Comparison of ENCODE assay signal across 8 mouse cellular contexts in the genomic region with DNA sequence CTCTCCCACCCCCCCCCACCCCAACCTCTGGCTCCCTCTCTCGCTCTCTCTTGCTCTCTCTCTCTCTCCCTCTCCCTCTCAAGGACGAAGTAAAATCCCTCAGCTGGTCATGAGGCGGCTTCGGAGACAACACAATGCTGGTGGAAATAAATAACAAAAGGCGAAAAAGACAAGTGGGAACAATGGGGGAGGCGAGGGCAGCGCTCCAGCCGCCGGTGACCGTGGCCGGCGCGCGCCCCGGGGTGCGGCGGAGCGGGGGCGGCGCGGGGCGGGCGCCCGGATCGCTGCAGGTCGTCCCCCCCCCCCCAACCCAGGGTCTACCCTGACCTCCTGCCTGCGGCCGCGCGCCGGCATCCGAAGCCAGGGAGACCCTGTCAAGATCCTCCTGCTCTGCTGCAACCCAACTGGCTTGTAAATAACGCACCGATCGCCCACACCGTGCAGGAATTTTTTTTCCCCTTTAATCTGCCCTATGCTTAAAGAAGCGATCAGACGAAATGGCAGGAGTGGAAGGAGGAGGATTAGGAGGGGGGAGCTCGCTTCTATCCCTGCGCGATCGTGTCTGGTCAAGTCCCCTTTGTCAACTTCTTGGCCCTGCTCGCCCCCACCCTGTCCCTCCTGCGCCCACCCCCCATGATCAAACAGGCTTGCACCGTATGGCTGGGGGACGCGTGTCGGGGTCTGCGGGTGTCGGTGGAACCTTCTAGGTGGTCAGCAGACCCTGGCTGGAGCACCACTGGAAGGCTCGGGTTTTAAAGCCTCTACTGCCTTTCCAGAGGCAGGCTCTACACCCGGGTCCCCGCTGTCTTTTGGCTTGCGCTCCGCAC. TPM values are rescaled to one million over a fixed set of nuclear protein-coding genes. Genes with fewer than 3 reads are reported as not detected.
DNase-seq lines count a peak whose midpoint lies in the region; ATAC-seq and TF ChIP-seq lines count a peak whose summit lies in the region.

No protein-coding gene starts in this region.

- 0 out of 2 replicates have a peak overlapping the region, but pooled peaks have one; percentile 2 for H3K9ac ChIP-seq in ES-E14 (ENCODE audit: insufficient read depth, low read depth, low read length, poor library complexity, severe bottlenecking)
- peak overlapping the region; percentile 72 for H3K9ac ChIP-seq in embryonic facial prominence, embryonic 12.5 days
- H3K9ac ChIP-seq in hindbrain, embryonic 11.5 days (ENCODE audit: low read depth, low read length) = peak overlapping the region; percentile 73
- H3K9ac ChIP-seq in lung, embryonic 16.5 days (ENCODE audit: low read length) = peak overlapping the region; percentile 87

- peak overlapping the region; percentile 96 for H3K4me2 ChIP-seq in embryonic facial prominence, embryonic 12.5 days (replicated peaks)
- peak overlapping the region; percentile 83 for H3K4me2 ChIP-seq in hindbrain, embryonic 11.5 days (replicated peaks; ENCODE audit: low read depth, low read length)
- H3K4me2 ChIP-seq in lung, embryonic 16.5 days (ENCODE audit: low read depth, low read length) = peak overlapping the region; percentile 95

- peak; percentile 54; the same call in 1 of the 2 replicates for ATAC-seq in embryonic facial prominence, embryonic 12.5 days (ENCODE audit: insufficient number of reproducible peaks, insufficient read depth, low FRiP score, low TSS enrichment)
- peak; percentile 68 for ATAC-seq in hindbrain, embryonic 11.5 days (ENCODE audit: low FRiP score)
- peak; percentile 41 for ATAC-seq in lung, embryonic 16.5 days (ENCODE audit: low read depth)

- peaks cover 0 to 3% of the 10 kb centered on the region in 2 experiments; a peak in 2 of 4 replicates for H3K4me1 ChIP-seq in ES-E14 (ENCODE audit: control insufficient read depth in 2 of 2, insufficient read depth in 2 of 2, low read length in 2 of 2, poor library complexity in 1 of 2)
- H3K4me1 ChIP-seq in embryonic facial prominence, embryonic 12.5 days = no peaks in the 10 kb centered on the region; the same call in 1 of the 2 replicates
- peaks cover 2% of the 10 kb centered on the region; the same call in 1 of the 2 replicates for H3K4me1 ChIP-seq in hindbrain, embryonic 11.5 days (replicated peaks; ENCODE audit: control insufficient read depth, insufficient read depth, low read length)
- peaks cover 12% of the 10 kb centered on the region for H3K4me1 ChIP-seq in lung, embryonic 16.5 days (replicated peaks; ENCODE audit: control insufficient read depth, insufficient read depth, low read length)

- no peaks in the 10 kb centered on the region for H3K36me3 ChIP-seq in ES-E14 (ENCODE audit: control insufficient read depth, insufficient read depth, low read length, poor library complexity, severe bottlenecking)
- H3K36me3 ChIP-seq in embryonic facial prominence, embryonic 12.5 days = no peaks in the 10 kb centered on the region
- H3K36me3 ChIP-seq in hindbrain, embryonic 11.5 days (ENCODE audit: control insufficient read depth, insufficient read depth, low read length) = no peaks in the 10 kb centered on the region
- H3K36me3 ChIP-seq in lung, embryonic 16.5 days (ENCODE audit: control insufficient read depth, insufficient read depth, low read length) = no peaks in the 10 kb centered on the region

- H3K9me3 ChIP-seq in ES-E14 (ENCODE audit: control insufficient read depth, insufficient read depth, low read depth, low read length) = no peaks in the 10 kb centered on the region
- H3K9me3 ChIP-seq in embryonic facial prominence, embryonic 12.5 days = no peaks in the 10 kb centered on the region
- H3K9me3 ChIP-seq in hindbrain, embryonic 11.5 days (ENCODE audit: control insufficient read depth, low read length) = no peaks in the 10 kb centered on the region
- H3K9me3 ChIP-seq in lung, embryonic 16.5 days (ENCODE audit: control insufficient read depth, low read length) = no peaks in the 10 kb centered on the region

- in situ Hi-C loops in ES-E14 (cut with MboI; ENCODE audit: low sequenced_read_pairs in 2 of 2, unreplicated experiment in 2 of 2) = no loop called here

- H3K27me3 ChIP-seq in embryonic facial prominence, embryonic 12.5 days = peaks cover 10% of the 10 kb centered on the region
- peaks cover 3% of the 10 kb centered on the region; the same call in 1 of the 2 replicates for H3K27me3 ChIP-seq in hindbrain, embryonic 11.5 days (ENCODE audit: control insufficient read depth, insufficient read depth, low read length)
- no peaks in the 10 kb centered on the region for H3K27me3 ChIP-seq in lung, embryonic 16.5 days (ENCODE audit: control insufficient read depth, insufficient read depth, low read depth, low read length)

- intact Hi-C loops in heart, postnatal 25 days (cut with DNase I) = loop anchor here (5.0 kb wide), 1 partner anchor 90 kb away; no protein-coding TSS in a partner anchor
- intact Hi-C loops in left cerebral cortex, postnatal 14 days (cut with DNase I) = no loop called here

- H3K4me3 ChIP-seq in ES-E14 (ENCODE audit: insufficient read depth in 1 of 2, low read depth in 1 of 2, low read length in 2 of 2, poor library complexity in 1 of 2, severe bottlenecking in 1 of 2) = peak overlapping the region; percentile 69 to 70
- H3K4me3 ChIP-seq in embryonic facial prominence, embryonic 12.5 days = peak overlapping the region; percentile 73
- peak overlapping the region; percentile 49 for H3K4me3 ChIP-seq in hindbrain, embryonic 11.5 days (ENCODE audit: low read depth, low read length)
- H3K4me3 ChIP-seq in lung, embryonic 16.5 days (ENCODE audit: low read length) = peak overlapping the region; percentile 90

- H3K27ac ChIP-seq in ES-E14 (ENCODE audit: insufficient read depth, low read depth, low read length, poor library complexity, severe bottlenecking) = no peak overlapping the region
- 0 out of 2 replicates have a peak overlapping the region, but pooled peaks have one; percentile 5 for H3K27ac ChIP-seq in embryonic facial prominence, embryonic 12.5 days
- H3K27ac ChIP-seq in hindbrain, embryonic 11.5 days (ENCODE audit: low read depth, low read length) = peak overlapping the region; percentile 61; the same call in 1 of the 2 replicates
- no peak overlapping the region for H3K27ac ChIP-seq in lung, embryonic 16.5 days (ENCODE audit: low read length)

- under 1% methylated on average over 53 of the region's 55 CpGs for WGBS in embryonic facial prominence, embryonic 12.5 days
- under 1% methylated on average over 44 of the region's 55 CpGs for WGBS in hindbrain, embryonic 11.5 days
- 1% methylated on average over 39 of the region's 55 CpGs for WGBS in lung, embryonic 16.5 days

- peak; percentile 90 for DNase-seq in heart, adult 11 months
- DNase-seq in heart, postnatal 25 days (ENCODE audit: low spot score) = no peak
- DNase-seq in ES-E14 (ENCODE audit: low read depth, low spot score) = no peak
- DNase-seq in hindbrain, embryonic 11.5 days (ENCODE audit: low spot score) = peak; percentile 60
- DNase-seq in retina, postnatal 1 day = peak; percentile 70
- DNase-seq in left cerebral cortex, postnatal 14 days (ENCODE audit: low spot score in 2 of 2) = no peak

TF ChIP-seq in ES-E14, 5 proteins besides CTCF, POLR2A, EP300 and RAD21:
- TF ChIP-seq HCFC1 (IDR thresholded peaks at IDR 0.05; ENCODE audit: borderline replicate concordance, insufficient read depth, low read length) (no peak), MAFK (IDR thresholded peaks at IDR 0.05; ENCODE audit: insufficient read depth, low read depth, low read length) (no peak), ZC3H11A (IDR thresholded peaks at IDR 0.05; ENCODE audit: borderline replicate concordance, low read depth, low read length) (no peak), ZNF384 (IDR thresholded peaks at IDR 0.05; ENCODE audit: low read depth, low read length) (no peak), CHD2 (IDR thresholded peaks at IDR 0.05; ENCODE audit: low read depth, low read length) (no peak)
TF ChIP-seq in ES-E14: peak in this region for 0.

RNA-seq across cellular contexts. Expression of a gene that starts 0.5 kb away (rescaled TPM):
- total RNA-seq in heart, postnatal 25 days (2021) = 1 to 10 TPM; 2.8 to 2.9 TPM
- 0.36 and 0.37 TPM in 2 replicates for total RNA-seq in ES-E14 (2012; rRNA removed)
- polyA plus RNA-seq in embryonic facial prominence, embryonic 12.5 days (2016; fragmentation: Nextera tagmentation; extraction: Ambion mirVana) = 55.0 and 55.3 TPM in 2 replicates
- 27.1 and 35.0 TPM in 2 replicates for polyA plus RNA-seq in hindbrain, embryonic 11.5 days (2014; fragmentation: Nextera tagmentation; extraction: Ambion mirVana)
- polyA plus RNA-seq in lung, embryonic 16.5 days (2015; fragmentation: Nextera tagmentation; extraction: Ambion mirVana) = 22.9 and 23.6 TPM in 2 replicates
- total RNA-seq in left cerebral cortex, postnatal 14 days (2021) = 10 to 100 TPM; 63.8 to 68.3 TPM

Comparison
In these comparisons a context has a peak if more than half of its experiments do, and no peak if none do; other contexts are left out.
1. DNase-seq: peak in heart, adult 11 months (single experiment), hindbrain, embryonic 11.5 days (single experiment) and retina, postnatal 1 day (single experiment); none in heart, postnatal 25 days (single experiment), ES-E14 (single experiment) and left cerebral cortex, postnatal 14 days (0 of 2).
2. H3K27ac ChIP-seq: peak in embryonic facial prominence, embryonic 12.5 days (single experiment) and hindbrain, embryonic 11.5 days (single experiment); none in ES-E14 (single experiment) and lung, embryonic 16.5 days (single experiment).
3. H3K9ac ChIP-seq: peak in every context shown above with its lines; median percentile 87 in lung, embryonic 16.5 days; 73 in hindbrain, embryonic 11.5 days; 72 in embryonic facial prominence, embryonic 12.5 days; 2 in ES-E14.
4. RNA of a gene that starts 0.5 kb away (total RNA-seq): 63.8 to 68.3 TPM in left cerebral cortex, postnatal 14 days; 2.8 to 2.9 TPM in heart, postnatal 25 days and 0.36 to 0.37 TPM in ES-E14; every median in the first group is over 10 times any median in the second.
5. Peak in every context shown above with its lines, with median percentiles within 50 percentile points of each other: H3K4me3 ChIP-seq, ATAC-seq and H3K4me2 ChIP-seq.